Mouse (Mus musculus): ENCODE measurements around the gene Parvb.

Parvb gene

DNA sequence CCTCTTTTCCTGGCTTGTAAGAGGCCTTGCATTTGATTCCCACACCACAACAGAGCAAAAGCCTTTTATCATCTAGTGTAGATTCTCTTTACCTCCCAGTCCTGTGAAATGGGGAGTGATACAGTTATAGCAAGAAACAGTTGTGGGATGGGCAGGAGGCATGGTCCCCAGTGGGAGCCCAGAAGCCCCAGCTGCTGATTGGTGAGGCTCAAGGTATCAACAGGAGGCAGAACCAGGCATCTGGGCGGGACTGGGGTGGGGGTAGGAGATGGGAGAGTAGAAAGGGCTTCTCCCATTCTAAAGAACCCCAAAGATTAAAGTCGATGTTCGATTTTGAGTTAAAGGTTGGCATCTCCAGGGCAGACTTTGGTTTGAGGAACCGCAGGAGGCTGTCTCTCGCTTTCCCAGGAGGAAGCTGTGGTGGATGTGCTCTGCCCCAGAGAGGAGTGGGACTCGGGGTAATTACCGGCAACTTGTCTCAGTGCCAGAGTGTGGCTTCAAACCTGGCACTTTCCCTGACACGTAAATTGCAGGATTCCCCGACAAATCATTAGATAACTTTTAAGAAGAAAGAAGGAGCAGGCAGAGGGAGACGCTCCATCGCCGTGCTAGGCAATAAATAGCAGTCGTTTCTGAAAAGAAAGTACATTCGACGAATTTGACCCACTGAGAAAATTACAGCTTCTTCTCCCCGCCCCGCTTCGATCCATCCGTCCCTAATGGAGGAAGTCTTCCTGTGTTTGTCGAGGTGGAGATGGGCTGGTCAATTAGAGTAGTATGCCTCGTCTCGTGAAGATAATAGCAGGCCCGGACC, 13.7 kb upstream of the Parvb start:
- peak; percentile 88 for DNase-seq

DNA sequence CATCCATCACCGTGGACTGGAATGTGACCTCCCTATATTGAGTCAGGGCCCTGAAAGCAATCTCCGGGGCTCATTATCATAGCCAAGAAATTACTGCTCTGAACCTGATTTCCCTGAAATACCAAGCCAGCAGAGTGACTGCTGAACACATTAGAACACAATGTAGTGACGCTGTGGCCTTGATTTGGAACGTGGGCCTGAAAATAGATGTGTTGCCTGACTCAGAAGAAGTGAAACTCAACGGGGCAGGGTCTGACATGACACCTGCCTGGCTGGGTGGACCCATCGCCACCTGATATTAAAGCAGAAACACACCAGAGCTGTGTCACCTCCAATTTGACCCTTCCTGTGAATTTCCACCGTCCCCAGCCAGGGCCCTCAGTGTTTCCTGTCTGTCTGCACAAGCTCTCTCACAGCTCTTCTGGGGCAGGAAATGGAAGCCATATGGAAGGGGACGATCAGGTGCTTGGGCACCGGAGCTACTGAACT, 13.0 kb upstream of the Parvb start:
- peak; percentile 96 for DNase-seq

DNA sequence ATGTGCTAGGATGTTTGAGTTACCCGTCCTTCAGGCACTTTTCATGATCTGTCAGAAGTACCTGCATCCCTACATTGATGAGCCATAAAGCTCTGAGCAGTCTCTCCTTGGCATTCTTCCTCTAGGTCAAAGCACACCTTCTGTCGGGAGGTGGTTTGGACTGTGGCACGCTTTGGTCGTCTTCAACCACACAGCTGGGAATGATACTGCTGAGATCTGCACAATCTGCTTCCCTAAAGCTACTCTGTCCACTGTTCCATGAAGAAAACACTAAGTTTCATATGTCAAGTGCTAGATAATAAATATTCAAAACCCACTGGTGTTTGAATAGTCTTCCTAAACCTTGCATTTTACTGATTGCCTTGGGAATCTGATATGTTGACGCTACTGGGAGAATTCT, 10.3 kb upstream of the Parvb start:
- DNase-seq: no peak

- DNase-seq: no peak
Observed at GRCm38 (mm10) chr15:84223423-84223822, 8.4 kb upstream of the Parvb start.

DNA sequence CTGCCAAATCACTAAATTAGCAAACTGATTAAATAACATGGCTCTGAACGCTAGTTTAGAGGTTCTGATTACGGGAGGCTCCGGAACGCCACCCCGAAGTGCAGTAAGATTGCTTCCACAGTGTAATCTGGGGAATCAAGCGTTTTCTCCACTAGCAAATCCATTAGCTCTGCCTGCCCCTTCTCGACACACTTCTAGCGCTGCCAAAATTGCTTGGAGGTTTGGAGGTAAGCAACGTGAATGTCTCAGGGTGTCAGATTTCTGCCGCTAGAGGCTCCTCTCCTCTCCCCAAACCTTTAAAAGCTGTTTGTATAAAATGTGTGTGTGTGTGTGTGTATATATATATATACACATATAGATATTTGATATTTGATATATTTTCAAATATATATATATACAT, 7.1 kb upstream of the Parvb start:
- no peak for DNase-seq

GRCm38 (mm10) chr15:84226918-84227317, 4.9 kb upstream of the Parvb start:
- DNase-seq: no peak

DNA sequence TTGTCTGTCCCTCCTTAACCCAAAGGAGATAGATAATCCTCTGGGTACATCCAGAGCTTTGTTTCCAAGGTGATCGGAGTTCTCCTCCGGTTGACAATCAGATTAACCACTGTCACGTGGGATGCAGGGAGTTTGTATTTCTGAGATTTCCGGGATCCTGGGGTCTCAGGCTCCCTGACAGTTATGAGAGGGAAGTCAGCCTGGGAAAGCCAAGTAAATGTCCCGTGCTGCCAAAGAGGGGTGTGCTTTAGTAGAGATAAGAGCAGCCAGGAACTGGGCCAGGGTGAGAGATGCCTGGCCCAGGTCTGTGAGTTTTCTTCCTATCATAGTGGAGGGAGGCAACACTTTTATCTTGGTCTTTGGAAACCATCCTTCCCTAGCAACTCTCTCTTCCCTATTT, 1.2 kb upstream of the Parvb start:
- DNase-seq: peak; percentile 96

DNA sequence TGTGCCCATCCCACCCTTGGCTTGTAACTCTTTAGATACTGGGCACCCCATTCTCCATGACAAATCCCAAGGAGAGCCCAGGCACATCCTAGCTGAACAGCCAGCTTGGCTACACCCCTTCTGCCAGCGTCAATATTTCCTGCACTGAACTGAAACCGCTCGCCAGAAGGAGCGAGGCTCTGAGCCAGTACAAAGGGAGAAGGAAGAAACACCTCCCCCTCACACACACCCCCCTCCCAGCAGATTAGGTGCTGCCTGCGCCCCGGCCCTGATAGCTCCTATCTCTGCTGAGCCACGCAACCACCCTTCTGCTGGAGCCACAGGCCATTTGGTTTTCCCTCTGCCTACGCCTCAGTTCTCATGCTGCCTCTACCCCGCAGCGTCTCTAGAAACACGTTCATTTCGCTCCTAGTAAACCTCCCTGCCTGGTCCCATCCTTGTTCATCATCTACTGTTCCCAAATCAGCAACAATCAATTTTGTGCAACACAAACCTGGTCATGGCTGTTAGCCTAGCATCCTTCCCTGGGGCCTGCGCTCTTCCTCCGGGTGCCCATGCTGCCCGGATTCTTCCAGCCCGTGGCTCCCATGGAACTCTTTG, 630 bp upstream of the Parvb start:
- DNase-seq: peak; percentile 98

DNA sequence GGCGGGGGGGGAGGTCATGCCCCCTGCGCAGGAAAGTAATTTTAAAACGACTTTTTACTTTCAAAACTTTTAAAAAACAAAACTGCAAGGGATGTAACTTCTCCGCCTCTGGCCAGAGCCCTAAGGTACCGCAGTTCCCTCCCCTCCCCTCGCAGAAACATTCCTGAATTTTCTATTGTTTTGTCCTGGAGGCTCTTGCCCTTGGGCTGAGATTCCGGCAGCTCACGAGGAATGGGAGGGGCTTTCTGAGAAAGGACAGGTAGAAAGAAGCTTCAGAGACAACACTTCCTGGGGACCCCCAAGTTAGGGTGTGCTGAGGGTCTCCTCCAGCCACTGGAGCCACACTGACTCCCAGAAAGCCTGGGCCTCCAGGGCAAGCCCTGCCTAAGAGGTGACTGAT, 766 bp downstream of the Parvb start:
- DNase-seq: no peak

GRCm38 (mm10) chr15:84234794-84235581, 3.1 kb downstream of the Parvb start:
- no peak for DNase-seq

DNA sequence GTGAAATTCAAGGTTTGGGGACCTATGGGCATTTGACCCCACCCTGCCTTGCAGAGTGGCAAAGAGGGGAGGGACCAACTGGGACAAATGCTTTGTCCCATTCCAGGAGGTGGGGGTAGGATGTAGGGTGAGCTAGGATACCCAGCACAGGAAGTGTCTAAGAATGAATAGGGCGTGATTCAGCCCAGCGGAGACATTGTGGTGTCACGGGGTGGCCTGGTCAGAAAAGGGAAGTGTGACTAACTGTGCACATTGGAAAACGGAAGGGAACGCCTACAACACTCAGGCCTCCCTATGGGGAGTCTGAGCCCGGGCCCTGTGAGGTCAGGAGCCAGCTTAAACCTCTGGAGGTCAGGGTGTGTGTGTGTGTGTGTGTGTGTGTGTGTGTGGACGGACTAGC, 3.8 kb downstream of the Parvb start:
- DNase-seq: peak; percentile 99

DNA sequence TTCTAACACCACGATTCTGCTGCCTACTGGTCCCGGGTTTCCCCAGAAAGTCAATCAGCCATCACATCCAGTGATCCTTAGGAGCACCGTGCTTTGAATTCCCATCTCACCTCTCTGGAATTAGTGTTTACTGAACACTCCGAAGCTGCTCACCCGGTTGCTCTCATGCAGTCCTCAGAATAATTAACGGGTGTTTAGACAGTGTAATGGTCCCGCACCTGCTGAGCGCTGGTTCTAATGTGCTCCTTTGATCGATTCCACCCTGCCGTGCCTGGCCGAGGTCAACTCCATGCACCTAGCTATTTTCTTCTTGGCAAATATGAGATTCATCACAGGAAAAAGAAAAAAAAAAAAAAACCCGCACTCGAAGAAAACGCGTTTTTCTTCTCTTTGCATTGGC, 6.7 kb downstream of the Parvb start:
- no peak for DNase-seq

GRCm38 (mm10) chr15:84238991-84239401, 7.2 kb downstream of the Parvb start:
- DNase-seq: no peak

DNA sequence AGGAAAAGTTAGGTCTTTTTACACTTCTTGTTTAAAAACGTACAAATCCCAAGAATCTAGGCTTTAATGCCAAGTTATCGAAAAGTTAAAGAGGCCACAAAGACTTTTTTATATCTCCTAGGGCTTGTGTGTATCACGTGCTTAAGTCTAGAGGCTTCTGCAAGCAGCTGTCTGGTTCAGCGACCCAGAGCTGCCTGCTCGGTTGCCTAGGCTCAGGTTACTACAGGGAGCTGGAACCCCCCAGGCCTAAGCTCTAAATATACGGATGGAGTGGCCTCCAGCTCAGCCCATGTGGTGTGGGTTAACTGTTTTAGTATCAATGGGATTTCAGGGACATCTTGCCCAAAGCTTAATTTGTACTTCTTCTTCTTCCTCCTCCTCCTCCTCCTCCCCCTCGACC, 9.7 kb downstream of the Parvb start:
- DNase-seq: no peak

DNA sequence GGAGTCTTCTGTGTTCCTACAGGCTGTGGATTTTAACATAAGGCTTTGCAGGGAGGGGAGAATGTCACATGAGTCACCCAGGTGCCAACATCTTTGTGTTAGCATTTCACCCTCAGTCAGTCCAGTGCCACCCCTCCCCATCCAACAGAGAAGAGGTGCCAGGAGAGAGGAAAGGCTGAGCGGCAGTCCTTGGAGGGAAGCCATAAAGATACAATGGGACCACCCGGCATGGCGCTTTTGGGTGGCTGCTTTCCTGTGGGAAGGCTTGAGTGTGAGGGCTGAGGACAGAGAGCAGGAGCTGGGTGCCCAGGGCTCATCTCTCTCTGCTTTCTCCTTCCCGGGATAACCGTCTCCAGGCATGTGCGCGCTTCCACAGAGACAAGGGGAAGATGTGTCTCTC, 13.3 kb downstream of the Parvb start:
- DNase-seq: no peak

GRCm38 (mm10) chr15:84246195-84246594, 14.4 kb downstream of the Parvb start:
- DNase-seq: no peak

DNA sequence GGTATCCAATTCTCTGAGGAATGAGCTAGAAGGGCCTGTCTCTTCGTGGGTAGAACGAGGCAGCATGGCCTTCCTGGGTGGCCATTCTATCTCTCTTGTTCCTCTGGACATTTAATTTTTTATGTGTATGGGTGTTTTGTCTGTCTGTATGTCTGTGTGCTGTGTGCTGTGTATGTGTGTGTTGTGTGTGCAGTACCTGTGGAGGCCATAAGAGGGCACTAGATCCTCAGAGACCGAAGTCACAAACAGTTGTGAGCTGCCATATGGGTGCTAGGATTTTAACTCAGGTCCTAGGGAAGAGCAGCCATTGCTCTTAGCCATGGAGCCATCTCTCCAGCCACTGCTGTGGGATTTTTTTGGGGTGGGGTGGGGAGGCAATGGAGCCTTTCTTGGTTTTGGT, 15.5 kb downstream of the Parvb start:
- DNase-seq: no peak

- DNase-seq: peak; percentile 98
Observed at GRCm38 (mm10) chr15:84251227-84251626, 19.4 kb downstream of the Parvb start.

GRCm38 (mm10) chr15:84252645-84253044, 20.8 kb downstream of the Parvb start:
- DNase-seq: no peak

DNA sequence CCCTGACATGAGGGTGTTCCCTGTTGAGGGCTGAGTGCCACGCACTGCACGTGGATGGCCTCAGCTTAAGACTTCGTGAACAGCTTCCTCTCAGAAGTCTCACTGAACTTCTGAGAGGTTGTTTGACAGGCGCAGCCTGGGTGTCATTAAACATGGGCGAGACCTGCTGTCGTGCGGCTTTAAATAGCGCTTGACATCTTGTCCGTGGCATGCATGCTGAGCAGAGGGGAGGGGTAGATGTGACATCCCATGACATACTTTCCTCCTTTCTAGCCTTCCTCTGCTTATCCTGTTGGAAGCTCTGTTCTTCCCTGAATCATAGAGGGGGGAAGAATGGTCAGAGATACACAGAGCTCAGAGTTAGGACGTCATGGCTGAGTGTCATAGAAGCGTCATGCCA, 21.9 kb downstream of the Parvb start:
- DNase-seq: peak; percentile 96

GRCm38 (mm10) chr15:84254387-84254786, 22.5 kb downstream of the Parvb start:
- no peak for DNase-seq

GRCm38 (mm10) chr15:84256254-84256850, 24.5 kb downstream of the Parvb start:
- no peak for DNase-seq

DNA sequence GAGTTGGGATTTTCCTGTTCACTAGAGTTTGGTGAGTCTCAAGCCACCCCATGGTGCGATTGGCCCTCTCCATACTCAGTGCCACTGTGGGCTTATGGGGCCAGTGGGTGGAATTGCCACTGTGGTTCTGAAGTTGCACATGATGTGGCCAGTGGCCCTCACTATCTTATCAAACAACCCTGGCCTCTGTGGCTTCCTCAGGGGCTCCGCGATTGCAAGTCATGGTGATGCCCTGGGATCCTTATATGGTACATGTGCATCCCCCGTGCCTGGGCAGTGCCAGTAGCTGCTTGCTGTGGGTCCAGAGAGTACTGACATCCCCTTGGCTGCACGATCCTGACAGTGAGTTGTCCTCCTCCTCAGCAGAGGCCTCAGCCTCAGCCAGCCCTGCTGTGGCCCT, 25.0 kb downstream of the Parvb start:
- DNase-seq: no peak

All from heart, adult 11 months (tissue).